Mouse (Mus musculus) adrenal gland, postnatal 14 days (tissue): ENCODE data around the gene Babam2. TPM values are rescaled to one million over a fixed set of nuclear protein-coding genes. Genes with fewer than 3 reads are reported as not detected.

Experiments
- DNase-seq: peaks from one replicate; pipeline ENCODE4 v3.0.0; 2021; ENCODE audit warnings: mixed read lengths
- long read RNA-seq, 2 experiments: library from polyadenylated mRNA; stranded (forward); transcript quantifications; one replicate each; pipeline ENCODE4 v2.0.0; 2021
- total RNA-seq: library from RNA; stranded (reverse); gene quantifications from 2 replicates; pipeline ENCODE4 v1.2.3, GENCODE M21; 2021

The Babam2 gene
- 65.4 and 72.3 TPM in 2 replicates for total RNA-seq
- long read RNA-seq, experiment 1, transcript Babam2-209 (12 exons, 1,888 nt), result major isoform, 103 of 126 reads
- long read RNA-seq, experiment 1, partial matches to known transcripts, result 6 of 126 reads
- long read RNA-seq, experiment 1, other reads (novel, unspliced or antisense), result 16 of 126 reads
- long read RNA-seq, experiment 2, transcript Babam2-209 (12 exons, 1,888 nt), result major isoform, 64 of 78 reads
- long read RNA-seq, experiment 2, partial matches to known transcripts, result 4 of 78 reads
- long read RNA-seq, experiment 2, other reads (novel, unspliced or antisense), result 10 of 78 reads

DNA sequence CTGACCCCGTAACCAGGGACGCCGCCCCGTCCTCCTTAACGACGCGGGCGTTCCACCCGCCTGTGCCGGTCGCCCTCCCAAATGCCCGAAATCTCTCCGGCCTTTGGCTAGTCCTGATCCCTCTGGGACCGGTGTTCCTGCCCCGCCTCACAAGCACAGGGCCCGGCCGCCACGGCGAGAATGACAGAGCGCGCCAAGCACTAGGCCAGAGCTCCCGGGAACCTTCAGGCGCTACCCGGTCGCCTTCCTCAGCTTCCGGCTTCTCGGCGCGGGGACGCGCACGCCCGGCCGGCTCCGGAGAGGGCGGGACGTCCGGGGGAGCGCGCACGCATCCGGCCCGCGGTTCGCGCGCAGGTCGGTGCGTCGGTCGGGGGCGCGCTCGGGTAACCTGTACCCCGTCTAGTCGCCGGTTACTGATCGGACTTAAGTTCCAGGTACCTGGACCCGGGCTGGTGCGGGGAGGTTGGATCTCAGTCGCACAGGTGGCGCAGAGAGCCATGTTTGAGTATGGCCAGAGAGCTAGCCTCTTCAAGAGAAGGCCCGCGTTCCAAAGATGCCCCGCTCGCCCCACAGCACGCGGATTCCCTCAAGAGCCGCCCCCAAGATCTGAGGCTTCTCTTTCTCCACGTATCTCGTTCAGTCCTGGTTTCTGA is at the start of gene Babam2:
TSS of gene Babam2 (plus strand) at position 41 of the 653 bp plus-strand sequence.
- peak; percentile 96 for DNase-seq

DNA sequence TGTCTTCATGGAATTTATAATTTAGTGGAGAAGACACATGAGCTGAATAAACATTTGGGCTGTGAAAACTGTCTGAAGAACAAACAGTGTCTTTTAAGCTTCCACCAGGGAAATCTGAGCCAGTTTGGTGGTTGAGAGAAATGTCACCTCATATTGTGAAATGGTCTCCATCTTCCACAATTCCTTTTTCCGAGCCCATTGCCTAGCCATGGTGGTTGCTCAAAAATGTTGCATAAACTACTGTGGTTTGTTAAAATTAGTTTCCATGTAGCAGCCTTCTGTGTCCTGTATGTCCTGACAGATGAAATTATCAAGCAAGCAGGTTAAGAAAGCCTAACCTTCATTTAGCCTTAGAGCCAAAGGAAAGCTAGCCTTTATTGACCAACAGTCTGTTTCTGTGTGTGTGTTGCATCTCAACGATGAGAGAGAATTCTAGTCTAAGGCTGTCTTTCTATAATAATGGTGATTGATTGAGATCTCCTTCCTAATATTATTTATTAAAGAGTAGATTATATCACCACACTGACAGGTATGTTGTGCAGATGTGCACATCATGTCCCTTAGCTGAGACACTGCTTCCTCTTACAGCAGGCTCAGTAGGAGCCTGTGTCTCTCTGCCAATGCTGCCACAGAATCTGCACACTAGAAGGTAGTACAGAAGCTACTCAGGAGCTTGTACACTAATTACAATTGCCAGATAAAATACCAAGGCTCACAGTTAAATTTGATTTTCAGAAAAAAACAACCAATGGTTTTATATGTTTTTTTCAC is 46.8 kb upstream of the Babam2 start:
- DNase-seq, result no peak

DNA sequence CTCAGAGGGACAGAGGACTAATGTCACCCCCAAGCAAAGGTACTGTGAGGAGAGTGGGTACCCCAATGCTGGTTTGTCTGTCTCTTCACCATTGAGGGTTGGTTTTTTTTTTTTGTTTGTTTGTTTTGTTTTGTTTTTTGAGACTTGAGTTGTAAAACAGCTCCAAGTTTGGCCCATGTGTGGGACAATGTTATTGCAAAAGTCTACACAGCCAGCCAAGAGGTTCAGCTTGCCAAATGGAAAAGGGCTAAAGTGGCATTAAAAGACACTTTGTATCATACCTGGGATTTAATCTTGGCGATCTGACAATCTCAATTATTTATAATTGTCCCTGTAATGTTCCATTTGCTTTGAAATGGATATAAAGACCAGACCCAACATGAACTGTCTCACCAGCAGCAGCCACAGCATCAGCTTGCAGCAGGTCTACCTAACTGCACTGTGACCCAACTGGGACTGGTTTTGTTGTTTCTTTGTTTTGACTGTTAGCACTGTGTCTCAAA is 41.7 kb upstream of the Babam2 start:
- DNase-seq, result peak; percentile 18

DNA sequence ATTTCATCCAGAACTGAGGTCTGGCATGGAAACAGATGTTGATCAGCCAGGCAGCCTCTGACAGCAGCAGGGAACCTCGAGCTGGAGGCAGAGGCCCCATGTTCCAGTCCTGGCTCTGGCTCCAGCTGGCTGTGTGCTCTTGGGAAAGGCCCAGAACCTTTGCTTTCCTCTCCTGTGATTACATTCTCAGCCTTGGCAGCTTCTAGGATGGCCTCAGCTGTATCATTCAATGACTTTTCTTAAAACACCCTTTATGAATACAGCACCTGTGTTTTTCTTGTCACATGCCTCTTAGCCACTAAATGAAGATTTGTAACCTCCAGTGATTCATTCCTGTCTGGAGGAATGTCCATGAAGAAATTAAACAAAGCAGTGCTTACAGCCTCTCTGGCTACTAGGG is 31.3 kb upstream of the Babam2 start:
- DNase-seq, result peak; percentile 17

DNA sequence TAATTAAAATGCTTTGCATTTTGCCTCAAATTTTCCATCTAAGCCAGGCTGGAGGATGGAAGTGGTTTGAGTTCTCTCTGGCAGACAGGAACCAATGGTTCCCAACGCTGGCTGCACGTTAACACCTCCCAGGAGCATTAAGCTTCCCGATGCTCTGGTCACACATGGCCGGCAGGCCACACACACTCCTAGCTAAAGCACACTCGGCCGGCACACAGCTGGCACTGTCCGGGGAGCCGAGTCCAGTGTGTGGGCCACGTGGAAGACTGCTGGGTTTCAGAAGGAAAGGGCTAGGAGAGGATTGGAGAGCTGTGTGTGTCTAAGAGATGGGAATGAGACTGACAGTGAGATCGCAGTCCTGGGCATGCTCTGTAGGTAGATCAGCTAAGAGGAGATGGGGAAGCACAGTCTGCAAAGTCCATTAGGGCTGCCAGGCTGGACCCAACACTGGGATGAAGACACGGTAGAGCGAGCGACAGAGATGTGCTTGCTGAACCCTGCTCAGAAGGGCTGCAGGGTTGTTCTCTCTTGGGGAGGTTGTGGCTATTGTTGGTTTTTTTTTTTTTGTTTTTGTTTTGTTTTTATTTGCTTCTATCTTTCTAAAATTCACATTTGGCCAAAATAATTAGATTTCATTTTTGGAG is 29.0 kb upstream of the Babam2 start:
- DNase-seq, result no peak

DNA sequence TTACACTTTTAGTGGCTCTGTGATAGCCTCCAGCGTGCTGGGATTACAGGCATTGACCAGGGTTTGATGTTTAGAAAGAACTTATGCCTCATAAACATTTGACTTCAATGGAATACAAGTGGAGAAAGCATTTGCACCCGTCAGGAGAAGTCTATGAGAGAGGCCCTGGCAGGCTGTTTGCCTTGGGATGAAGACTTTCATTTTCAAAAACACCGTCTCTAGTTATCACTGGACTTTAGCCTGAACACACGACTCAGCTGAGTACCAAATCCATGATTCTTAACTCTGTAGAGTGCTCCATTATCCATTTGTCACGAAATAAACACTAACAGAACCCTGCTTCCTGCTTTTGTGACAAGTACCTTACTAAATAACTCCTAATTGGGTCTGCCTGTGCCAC is 27.5 kb upstream of the Babam2 start:
- no peak for DNase-seq

DNA sequence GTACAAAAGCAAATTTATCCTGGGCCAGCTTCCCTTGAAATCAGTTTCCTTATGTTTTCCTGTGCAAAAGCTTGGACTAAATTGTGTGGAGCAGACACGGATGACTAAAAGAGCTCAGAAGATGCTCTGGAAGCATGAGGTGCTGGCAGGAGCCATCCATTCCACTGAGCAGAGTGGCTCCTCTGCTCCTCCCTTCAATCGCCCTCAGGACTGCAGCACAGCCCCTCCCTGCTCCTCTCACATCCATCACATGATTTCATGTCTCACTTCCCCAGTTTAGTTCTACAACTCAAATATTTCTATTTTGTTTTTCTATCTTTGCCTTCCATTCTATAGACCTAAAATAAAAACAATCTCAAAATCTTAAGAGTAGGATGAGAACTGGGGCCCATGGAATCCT is 26.3 kb upstream of the Babam2 start:
- no peak for DNase-seq

DNA sequence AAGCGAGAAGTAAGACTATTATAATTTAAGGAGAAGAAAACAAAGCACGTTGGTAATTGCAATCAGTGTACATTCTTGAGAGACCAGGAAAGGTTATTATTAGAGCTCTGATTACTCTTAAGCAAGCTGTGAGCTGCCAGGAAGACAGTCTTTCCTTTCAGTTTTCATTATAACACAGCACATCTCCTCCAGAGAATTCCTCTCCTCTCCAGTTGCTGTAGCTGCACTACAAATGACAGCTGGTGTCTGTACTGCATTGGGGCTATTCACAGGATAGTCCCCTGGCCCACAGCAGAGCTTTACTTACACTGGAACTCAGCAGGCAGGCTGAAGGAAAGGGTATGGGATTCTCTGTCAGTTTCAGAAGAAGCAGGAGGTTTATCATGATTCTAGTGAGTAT is 24.1 kb upstream of the Babam2 start:
- DNase-seq, result no peak

DNA sequence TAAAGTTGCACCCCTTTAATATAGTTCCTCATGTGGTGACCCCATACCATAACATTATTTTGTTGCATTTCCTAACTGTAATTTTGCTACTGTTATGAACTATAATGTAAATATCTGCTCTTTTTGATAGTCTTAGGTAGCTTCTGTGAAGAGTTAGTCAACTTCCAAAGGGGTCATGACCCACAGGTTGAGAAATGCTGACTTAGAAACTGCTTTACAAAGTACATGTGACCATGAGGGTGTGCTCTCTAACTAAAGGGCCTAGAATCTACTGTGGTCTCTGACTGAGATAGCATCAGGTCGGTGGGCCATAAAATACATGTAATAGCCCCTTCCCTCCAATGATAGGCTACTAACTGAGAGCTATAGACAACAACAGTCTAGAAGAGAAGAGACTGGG is 19.5 kb upstream of the Babam2 start:
- DNase-seq, result no peak

DNA sequence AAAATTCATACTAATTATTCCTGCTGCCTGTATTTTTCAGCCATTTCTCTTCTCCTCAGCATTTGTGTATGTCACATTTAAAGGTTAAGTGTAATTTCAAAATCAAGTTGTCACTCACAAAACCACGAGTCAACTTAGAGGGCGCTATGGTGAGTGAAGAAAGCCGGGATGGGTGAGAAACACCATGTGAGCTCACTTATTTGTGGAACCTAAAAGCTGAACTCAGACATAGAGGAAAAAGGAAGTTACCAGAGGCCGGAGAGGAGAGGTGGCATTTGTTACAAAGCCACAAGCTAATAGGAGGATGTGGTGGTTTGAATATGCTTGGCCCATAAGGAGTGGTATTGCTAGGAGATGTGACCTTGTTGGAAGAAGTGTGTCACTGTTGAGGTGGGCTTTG is 17.3 kb upstream of the Babam2 start:
- no peak for DNase-seq

DNA sequence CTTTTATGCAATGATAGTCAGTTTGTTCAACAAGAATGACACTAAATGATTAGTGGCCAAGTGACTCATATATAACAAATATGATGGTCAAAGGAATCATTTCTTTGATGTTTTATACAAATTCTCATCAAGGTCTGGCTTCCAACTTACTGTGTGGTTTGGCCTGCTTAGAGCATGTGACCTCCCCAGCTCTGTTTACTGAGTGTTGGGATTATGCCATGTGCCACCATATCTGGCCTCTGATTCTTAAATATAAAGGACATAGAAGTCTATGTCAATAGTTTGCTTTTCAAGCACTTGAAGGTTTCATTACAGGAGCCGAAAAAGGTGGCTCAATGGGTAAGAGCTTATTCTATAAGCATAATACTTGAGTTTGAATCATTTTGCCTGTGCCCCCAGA is 15.2 kb upstream of the Babam2 start:
- DNase-seq, result no peak

DNA sequence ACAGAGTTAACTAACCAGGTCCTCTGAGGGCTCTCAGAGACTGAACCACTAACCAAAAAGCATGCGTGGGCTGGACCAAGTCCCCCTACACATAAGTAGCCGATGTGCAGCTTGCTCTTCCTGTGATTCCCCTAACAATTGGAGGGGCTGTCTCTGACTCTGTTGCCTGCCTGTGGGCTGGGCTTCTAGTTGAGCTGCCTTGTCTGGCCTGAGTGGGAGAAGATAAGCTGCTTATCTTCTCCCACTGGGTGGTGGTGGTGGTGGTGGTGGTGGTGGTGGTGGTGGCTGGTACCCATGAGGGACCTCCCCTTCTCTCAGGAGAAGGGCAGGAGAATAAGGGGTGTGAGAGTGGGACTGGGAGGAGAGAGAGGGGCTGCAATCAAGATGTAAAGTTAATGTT is 11.4 kb upstream of the Babam2 start:
- DNase-seq, result no peak

DNA sequence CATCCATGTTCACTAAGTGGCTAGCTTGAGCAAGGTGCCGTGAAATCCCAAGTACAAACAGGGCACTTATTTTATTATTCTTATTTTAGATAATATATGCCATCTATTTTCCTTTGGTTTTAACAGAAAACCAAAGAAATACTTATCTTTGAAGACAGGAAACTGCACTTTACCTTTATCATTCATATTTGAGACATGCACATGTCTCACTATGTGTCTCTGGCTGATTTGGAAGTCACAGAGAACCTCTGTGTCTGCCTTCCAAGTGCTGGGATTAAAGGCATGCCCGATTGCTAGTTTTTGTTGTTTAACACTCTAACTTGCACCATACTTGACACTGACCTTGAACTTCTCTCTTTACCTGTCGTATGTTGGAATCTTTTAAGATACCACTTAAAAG is 9.5 kb upstream of the Babam2 start:
- no peak for DNase-seq

DNA sequence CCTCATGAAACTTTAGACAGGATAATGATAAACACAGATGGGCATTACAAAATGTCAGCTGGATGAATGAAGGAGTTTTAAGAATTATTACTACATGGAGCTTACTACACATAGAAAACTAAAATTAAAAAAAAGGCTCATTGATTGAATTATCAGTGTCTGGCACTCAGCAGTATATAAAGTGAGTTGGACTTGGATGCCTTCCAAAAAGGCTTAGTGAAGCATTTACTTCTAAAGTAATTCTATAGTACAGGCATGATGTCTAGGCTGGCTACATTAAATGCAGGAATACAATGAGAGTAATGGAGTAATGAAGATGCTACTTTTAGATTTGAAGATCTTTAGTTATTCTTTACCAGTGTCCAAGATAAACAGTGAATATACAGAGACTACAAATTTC is 4.3 kb upstream of the Babam2 start:
- DNase-seq, result no peak

DNA sequence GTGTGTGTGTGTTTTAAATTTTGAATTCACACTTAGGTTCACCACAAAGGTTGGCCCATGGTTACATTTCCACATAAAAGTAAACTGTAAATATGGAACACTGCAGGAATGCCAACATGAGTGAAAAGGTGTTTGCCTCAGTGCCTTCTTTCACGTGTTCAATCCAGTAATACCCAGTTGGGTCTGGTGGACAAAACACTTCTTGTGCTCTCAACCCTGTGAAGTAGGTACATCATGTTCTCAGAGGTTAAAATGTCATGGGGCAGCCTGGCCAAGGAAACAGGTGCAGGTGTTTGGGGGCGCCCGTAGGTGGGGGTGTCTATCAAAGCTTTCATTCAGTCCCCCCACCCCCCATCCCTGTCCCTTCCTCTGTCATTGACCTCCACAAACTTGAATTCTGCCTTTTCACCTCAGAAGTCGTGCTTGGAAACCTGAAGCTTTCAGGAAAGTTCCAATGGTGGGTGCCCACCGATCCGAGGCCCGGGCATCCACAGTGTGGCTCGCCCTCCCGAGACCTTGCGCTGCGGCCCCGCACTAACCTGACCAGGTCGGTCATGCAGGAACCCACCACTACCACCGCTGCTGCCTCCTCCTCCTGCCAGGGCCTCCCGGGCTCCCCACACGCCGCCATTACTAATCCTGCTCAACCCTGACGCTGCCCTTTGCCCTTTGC is 377 bp upstream of the Babam2 start, which contains the start of gene Rbks:
TSS of gene Rbks (minus strand) at position 657 of the 673 bp plus-strand sequence.
- no peak for DNase-seq

DNA sequence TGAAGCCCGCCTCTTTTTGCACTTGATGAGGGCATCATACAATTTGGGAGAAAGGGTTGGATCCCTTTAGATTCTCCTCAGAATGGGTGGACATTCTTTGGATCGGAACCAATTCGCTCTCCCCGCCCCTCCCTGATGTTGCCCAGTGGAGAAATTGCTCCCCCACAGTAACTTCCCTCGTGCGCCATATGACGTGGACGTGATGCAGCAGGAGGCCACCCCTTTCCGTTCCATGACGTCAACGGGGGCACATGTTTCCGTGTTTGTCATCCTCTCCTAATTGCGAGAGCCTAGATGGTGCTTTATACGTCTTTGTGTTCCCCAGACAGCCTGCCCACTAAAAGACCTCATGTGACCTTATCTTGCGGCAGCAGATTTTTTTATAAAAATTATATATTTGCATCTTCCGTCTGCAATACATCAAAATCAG is 828 bp downstream of the Babam2 start:
- peak; percentile 93 for DNase-seq

DNA sequence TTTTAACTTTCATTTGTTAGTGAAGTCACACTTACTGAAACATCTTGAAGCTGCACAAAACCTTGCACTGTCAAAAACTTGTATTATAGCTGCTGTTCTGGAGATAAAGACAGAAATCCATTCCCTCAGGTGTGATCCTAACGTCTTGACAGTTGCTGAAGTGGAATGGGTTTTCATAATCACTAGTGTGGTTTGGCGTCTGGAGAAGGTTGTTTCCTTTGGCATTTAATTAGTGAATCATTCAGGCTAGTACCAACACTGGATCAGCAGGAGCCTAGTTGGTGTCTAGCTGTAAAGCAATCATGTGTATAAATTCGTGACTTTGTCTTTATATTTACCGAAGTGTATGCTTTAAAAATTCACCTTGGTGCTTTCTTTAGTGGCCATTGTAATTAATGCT is 1.4 kb downstream of the Babam2 start:
- no peak for DNase-seq

DNA sequence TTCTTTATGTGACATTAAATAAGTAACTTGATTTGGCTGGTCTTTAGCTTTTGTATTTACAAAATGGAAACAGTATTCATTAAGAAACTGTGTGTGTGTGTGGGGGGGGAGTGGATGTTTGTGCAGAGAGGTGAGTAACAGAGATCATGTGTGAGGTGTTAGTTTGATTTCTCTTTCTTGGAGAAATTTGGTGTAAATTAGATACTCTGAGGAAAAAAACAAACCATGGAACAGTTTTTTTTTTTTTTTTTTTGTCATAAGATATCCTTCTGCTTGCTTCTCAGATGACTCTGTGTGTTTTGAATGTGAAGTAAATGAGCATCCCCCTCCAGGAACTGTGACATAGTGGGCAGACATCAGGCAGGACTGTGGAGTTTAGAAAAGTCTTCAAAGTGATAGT is 1.9 kb downstream of the Babam2 start:
- no peak for DNase-seq

DNA sequence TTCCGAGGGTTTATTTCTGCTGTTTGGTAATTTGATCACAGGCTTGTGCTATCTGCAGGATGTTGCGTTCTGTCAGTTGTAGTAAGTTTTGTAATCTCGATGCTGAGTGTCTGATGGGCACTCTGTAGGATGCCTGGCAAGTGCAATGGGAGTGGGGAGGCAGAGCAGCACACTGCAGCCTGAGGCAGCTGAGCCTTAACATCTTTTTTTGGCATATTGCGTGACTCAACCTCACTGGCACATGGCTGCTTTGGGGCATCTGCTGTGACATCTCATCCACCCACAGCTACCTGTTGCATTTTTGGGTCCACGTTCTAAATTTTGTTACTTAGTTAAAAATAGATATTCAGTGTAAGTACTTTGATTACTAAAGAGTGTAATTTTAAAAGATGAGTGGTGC is 7.5 kb downstream of the Babam2 start:
- no peak for DNase-seq

DNA sequence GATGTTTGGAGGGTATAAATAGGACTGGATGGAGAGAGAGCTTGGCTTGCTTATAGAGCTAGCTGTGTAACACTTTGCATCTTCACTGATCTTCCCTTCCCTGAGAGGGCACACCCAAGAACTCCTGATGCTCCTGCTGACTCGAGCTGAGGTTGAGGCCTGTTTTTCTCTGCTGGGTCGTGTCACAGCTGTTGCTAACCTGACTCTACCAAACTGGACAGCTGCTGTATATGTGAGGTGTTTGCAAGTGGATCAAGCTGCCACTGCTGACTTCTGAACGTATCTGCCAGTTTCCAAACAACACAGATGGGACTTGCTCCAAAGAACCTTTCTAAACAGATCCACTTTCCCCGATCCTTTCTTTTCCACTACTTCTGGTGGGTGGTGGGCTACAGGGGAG is 9.3 kb downstream of the Babam2 start:
- DNase-seq, result no peak

DNA sequence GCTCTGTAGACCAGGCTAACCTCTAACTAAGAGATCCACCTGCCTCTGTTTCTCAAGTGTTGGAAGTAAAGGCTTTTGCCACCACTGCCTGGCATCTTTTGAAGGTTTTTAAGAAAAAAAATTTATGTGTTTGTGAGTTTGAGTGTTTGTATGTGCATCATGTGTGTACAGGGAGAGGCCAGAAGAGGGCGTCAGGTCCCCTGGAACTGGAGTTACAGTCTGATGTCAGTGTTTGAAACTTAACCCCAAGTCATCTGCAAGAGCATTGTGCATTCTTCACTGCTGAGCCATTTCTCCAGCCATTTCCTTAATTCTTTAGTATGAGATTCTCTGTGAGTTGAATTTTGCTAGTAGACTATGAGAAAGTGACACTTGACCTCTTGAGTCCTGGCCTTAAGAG is 11.9 kb downstream of the Babam2 start:
- peak; percentile 68 for DNase-seq

DNA sequence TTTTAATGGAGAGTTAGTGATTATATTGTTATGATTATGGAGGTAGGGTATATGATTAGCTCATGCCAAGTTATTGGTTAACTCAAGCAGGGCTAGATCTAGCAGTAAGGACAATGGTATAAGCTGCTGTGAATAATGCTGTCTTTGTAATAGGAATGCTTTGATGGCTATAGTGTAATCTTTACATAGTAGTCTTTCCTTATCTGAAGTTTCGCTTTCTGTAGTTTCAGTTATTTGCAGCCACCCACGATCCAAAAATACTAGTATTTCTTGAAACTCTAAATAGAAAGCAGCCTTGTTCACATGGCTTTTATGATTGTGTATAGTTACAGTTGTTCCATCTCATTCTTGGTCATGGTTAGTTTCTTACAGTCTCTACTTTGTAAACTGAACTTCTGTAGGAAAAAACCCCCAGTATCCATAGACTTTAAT is 15.8 kb downstream of the Babam2 start:
- no peak for DNase-seq
